Mouse (Mus musculus) bone marrow, adult 2 months (tissue): ENCODE data around the gene Cldn22. TPM values are rescaled to one million over a fixed set of nuclear protein-coding genes. Genes with fewer than 3 reads are reported as not detected.

Source experiments
- H3K27ac ChIP-seq: fragments of 200-500 bp; 2 replicates; pipeline ENCODE4 v1.5.1; 2012; ENCODE audit warnings: low read depth, mild to moderate bottlenecking, control low read depth, inconsistent platforms, low read length; ENCODE audit not compliant: control insufficient read depth, poor library complexity, insufficient read depth
- H3K4me1 ChIP-seq: fragments of 200-500 bp; 2 replicates; pipeline ENCODE4 v1.6.1; 2011; ENCODE audit warnings: low read length; ENCODE audit not compliant: control insufficient read depth, insufficient read depth
- H3K4me3 ChIP-seq: fragments of 200-500 bp; replicated peaks from 2 replicates; pipeline ENCODE3; 2011; ENCODE audit warnings: mild to moderate bottlenecking, low read depth, low read length, control low read depth; ENCODE audit not compliant: control insufficient read depth
- CTCF ChIP-seq: fragments of 200-500 bp; IDR thresholded peaks from 2 replicates; pipeline ENCODE4 v1.5.1; 2011; ENCODE audit warnings: low read length, control low read depth; ENCODE audit not compliant: control insufficient read depth, insufficient read depth
- POLR2A ChIP-seq: fragments of 200-500 bp; IDR thresholded peaks from 2 replicates; pipeline ENCODE4 v1.6.1; 2011; ENCODE audit warnings: low read depth, mild to moderate bottlenecking, control low read depth, low read length, borderline replicate concordance; ENCODE audit not compliant: control insufficient read depth
- WGBS: fragments of 180-500 bp; shearing (Covaris S2); methylation state at CpG from one replicate; pipeline ENCODE4 v1.1.7; 2018; 5-methylcytosine and 5-hydroxymethylcytosine counted together
- polyA plus RNA-seq: library from polyadenylated mRNA; stranded (reverse); fragments of >200 nt; gene quantifications from 2 replicates; pipeline ENCODE4 v1.2.4, GENCODE M21; 2011; ENCODE audit warnings: low replicate concordance; ENCODE audit not compliant: missing spikeins, insufficient read depth, insufficient read length

Cldn22 gene
- not detected in 2 replicates for polyA plus RNA-seq

- Histone ChIP-seq H3K4me3 (no peak within 1 kb of the TSS), H3K27ac (no peak within 1 kb of the TSS), H3K4me1 (no peaks in the 10 kb centered on the region)
- TF ChIP-seq POLR2A (no peak), CTCF (no peak)
- WGBS, result 87% methylated on average over 13 of the region's 13 CpGs
These were observed at the start of gene Cldn22 for GRCm38 (mm10) chr8:47824182-47824581. Gene Cldn22 (plus strand): TSS chr8:47824482.

- no peaks in the 10 kb centered on the region for H3K4me1 ChIP-seq
- H3K27ac ChIP-seq, result no peak overlapping the region
- no peak for TF ChIP-seq CTCF
- no peak for TF ChIP-seq POLR2A
- 86% methylated on average over 7 of the region's 7 CpGs for WGBS
- H3K4me3 ChIP-seq, result no peak overlapping the region
These were observed 46.9 kb upstream of the Cldn22 start for GRCm38 (mm10) chr8:47777415-47777814.

- H3K4me1 ChIP-seq, result no peaks in the 10 kb centered on the region
- H3K27ac ChIP-seq, result no peak overlapping the region
- no peak for TF ChIP-seq POLR2A
- TF ChIP-seq CTCF, result no peak
- H3K4me3 ChIP-seq, result no peak overlapping the region
- 65% methylated on average over 6 of the region's 6 CpGs for WGBS
These were observed 44.7 kb upstream of the Cldn22 start for GRCm38 (mm10) chr8:47779589-47779988.

DNA sequence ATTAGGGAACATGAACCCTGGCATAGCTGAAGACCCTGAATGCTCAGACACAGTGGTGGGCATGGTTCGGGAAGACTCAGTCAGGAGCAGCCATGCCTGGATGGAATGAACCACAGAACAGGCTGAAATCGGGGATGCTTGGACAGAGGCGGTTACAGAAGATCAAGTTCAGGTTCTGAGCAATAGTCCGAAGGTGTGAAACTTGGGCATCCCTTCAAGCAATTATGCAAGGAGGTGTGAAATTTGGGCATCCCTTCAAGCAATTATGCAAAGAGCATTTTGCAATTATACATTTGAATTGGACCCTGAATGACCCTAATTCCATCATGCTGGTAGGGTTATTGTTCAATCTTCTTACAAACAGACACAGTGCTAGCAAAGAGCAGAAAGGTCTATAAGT, 42.4 kb upstream of the Cldn22 start:
- H3K4me3 ChIP-seq, result no peak overlapping the region
- no peak for TF ChIP-seq CTCF
- no peak for TF ChIP-seq POLR2A
- H3K27ac ChIP-seq, result no peak overlapping the region
- 74% methylated on average over 4 of the region's 4 CpGs for WGBS
- H3K4me1 ChIP-seq, result no peaks in the 10 kb centered on the region

DNA sequence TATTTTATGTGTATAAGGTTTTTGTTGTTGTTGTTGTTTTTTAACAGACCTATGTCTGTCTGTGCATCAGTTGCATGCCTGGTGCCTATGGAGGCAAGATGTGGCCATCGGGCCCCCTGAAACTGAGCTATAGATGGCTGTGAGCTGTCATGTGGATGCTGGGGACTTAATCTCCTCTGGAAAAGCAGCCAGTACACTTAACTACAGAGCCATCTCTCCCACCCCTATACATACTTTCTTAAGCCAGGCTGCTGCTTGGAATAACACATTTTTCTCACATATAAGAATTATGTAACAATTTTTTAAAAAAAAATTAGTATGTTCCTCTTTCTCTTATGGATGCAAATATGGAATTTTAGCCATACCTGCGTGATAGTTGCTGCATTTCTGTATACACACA, 40.7 kb upstream of the Cldn22 start:
- no peak for TF ChIP-seq CTCF
- TF ChIP-seq POLR2A, result no peak
- Histone ChIP-seq H3K4me3 (no peak overlapping the region), H3K4me1 (no peaks in the 10 kb centered on the region), H3K27ac (no peak overlapping the region)
- WGBS, result 88% methylated on average over 2 of the region's 2 CpGs

GRCm38 (mm10) chr8:47783944-47784343, 40.3 kb upstream of the Cldn22 start:
- Histone ChIP-seq H3K27ac (no peak overlapping the region), H3K4me3 (no peak overlapping the region), H3K4me1 (no peaks in the 10 kb centered on the region)
- WGBS, result 85% methylated on average over 6 of the region's 6 CpGs
- TF ChIP-seq POLR2A, result no peak
- TF ChIP-seq CTCF, result no peak

GRCm38 (mm10) chr8:47784436-47784835, 39.8 kb upstream of the Cldn22 start:
- Histone ChIP-seq H3K4me3 (no peak overlapping the region), H3K27ac (no peak overlapping the region), H3K4me1 (no peaks in the 10 kb centered on the region)
- TF ChIP-seq CTCF, result no peak
- TF ChIP-seq POLR2A, result no peak
- 86% methylated on average over 7 of the region's 7 CpGs for WGBS

GRCm38 (mm10) chr8:47786323-47786722, 38.0 kb upstream of the Cldn22 start:
- no peak overlapping the region for H3K4me3 ChIP-seq
- no peaks in the 10 kb centered on the region for H3K4me1 ChIP-seq
- 90% methylated on average over 15 of the region's 15 CpGs for whole genome bisulfite sequencing
- TF ChIP-seq CTCF, result no peak
- TF ChIP-seq POLR2A, result no peak
- no peak overlapping the region for H3K27ac ChIP-seq

DNA sequence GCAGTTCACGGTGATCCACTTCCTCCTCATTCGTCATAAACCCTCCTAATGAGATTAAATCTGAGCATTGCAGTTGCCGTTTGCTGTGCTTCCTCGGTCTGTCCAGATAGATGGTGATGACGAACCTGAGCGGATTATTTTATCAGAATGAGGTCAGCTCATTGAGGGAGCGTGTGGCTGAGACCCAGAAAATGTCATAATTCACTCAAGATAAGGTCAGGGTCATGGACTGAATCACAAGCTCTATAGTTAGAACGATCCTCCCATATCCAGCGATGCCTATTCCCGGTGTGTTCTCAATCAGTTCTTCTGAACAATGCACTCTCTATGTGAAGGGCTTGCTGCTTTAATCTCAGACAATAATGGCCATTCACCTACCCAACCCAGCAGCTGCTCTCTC, 36.6 kb upstream of the Cldn22 start:
- no peaks in the 10 kb centered on the region for H3K4me1 ChIP-seq
- 52% methylated on average over 10 of the region's 10 CpGs for WGBS
- no peak overlapping the region for H3K4me3 ChIP-seq
- H3K27ac ChIP-seq, result no peak overlapping the region
- TF ChIP-seq CTCF, result no peak
- TF ChIP-seq POLR2A, result no peak
